Mouse (Mus musculus): ENCODE measurements at regions not wholly inside any gene's neighbourhood (a gene's known extent, or its start where the extent isn't known, plus 50 kb on each side); places are given as distances from the start of the nearest gene placed in this dataset.

- Histone ChIP-seq H3K4me2 (no peak overlapping the region), H3K9me3 (replicated peaks) (0 out of 2 replicates have a peak, but pooled peaks cover 6% of the 10 kb centered on the region), H3K4me1 (no peaks in the 10 kb centered on the region), H3K9ac (no peak overlapping the region), H3K4me3 (no peak overlapping the region), H3K36me3 (no peaks in the 10 kb centered on the region), H3K27ac (no peak overlapping the region), H3K27me3 (replicated peaks) (no peaks in the 10 kb centered on the region)
- ATAC-seq: no peak
- WGBS (ENCODE audit: insufficient replicate concordance): 71% methylated on average over 2 of the region's 2 CpGs
Measured at GRCm38 (mm10) chr13:78318434-78318833, 118.9 kb upstream of the Nr2f1 start.

DNA sequence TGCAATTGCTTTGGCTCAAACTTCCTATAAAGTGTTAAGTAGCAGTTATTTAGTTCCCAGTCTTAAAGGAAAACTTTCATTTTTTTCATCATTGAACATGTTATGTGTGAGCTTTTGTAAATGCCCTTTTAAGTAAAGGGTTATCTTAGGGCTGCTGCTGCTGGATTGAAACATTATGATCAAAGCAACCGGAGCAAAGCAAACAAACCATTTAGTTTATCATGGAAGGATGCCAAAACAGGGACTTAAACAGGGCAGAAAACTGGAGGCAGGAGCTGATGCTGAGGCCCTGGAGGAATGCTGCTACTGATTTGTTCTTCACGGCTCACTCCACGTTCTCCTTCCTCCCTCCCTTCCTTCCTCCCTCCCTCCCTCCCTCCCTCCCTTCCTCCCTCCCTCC is 111.3 kb upstream of the Nr2f1 start:
- H3K4me2 ChIP-seq: no peak overlapping the region
- H3K9me3 ChIP-seq (replicated peaks): no peaks in the 10 kb centered on the region
- 41% methylated on average over 3 of the region's 3 CpGs for WGBS (ENCODE audit: insufficient replicate concordance)
- H3K4me3 ChIP-seq: no peak overlapping the region
- no peaks in the 10 kb centered on the region for H3K27me3 ChIP-seq (replicated peaks)
- no peaks in the 10 kb centered on the region for H3K36me3 ChIP-seq
- H3K4me1 ChIP-seq: no peaks in the 10 kb centered on the region
- H3K27ac ChIP-seq: no peak overlapping the region
- no peak overlapping the region for H3K9ac ChIP-seq
- no peak for ATAC-seq

Data from liver, embryonic 12.5 days (tissue).